Mouse (Mus musculus): ENCODE data around the gene Elovl6. TPM values are rescaled to one million over a fixed set of nuclear protein-coding genes. Genes with fewer than 3 reads are reported as not detected.

Gene Elovl6
- polyA plus RNA-seq, 1 experiment from 2014 or later: 20.9 TPM

DNA sequence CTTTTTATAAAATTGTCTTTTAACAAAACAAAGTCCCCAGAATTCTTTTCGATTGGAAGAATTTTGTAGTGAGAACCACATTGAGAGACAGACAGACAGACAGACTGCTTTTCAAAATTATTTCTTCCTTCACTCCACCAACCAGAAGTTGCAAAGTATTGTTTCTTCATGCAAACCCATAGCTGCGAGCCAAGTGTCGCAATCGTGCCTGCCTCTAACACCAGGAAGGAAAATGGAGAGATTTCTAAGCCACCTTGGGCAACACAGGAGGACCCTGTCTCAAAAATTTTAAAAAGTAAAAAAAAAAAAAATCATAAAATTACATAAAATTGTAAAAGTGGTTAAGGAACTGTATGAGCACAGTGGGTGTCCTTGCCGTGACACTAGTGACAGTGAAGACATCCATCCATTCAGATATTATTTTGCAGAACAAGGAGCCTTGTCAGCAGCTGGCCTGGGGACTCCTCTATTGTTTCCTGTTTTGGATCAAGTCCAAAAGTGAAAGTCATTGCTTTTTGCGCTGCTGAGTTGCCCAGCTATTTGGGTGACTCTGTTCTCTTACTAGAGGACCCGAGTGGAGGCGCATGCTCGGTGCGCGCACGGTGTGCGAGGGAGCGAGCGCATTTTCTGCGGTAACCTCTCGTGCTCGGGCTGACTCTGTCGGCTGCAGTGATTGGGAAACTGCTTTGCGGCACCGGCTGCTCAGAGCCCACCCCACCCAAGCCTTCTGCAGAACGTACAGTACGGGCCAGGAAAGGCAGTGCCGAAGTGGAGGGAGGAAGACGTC lies 80.3 kb downstream of the Elovl6 start:
- Histone ChIP-seq H3K4me1 (ENCODE audit: control insufficient read depth, insufficient read depth, low read length) (peaks cover 3% of the 10 kb centered on the region; the same call in 1 of the 2 replicates), H3K4me2 (no peak overlapping the region), H3K27me3 (ENCODE audit: control insufficient read depth, insufficient read depth, low read length) (no peaks in the 10 kb centered on the region), H3K9ac (ENCODE audit: low read depth, low read length) (no peak overlapping the region), H3K36me3 (ENCODE audit: control insufficient read depth, insufficient read depth, low read length) (peaks cover 2% of the 10 kb centered on the region; the same call in 1 of the 2 replicates), H3K4me3 (ENCODE audit: low read depth, low read length) (no peak overlapping the region), H3K27ac (ENCODE audit: low read depth, low read length) (no peak overlapping the region), H3K9me3 (replicated peaks; ENCODE audit: control insufficient read depth, low read length) (no peaks in the 10 kb centered on the region)
- no peak for ATAC-seq (replicated peaks; ENCODE audit: insufficient number of reproducible peaks, low FRiP score, low TSS enrichment)
- 86% methylated on average over 25 of the region's 25 CpGs for WGBS (ENCODE audit: insufficient replicate concordance)

GRCm38 (mm10) chr3:129613756-129614155 lies 81.6 kb downstream of the Elovl6 start:
- H3K4me3 ChIP-seq (ENCODE audit: low read depth, low read length): no peak overlapping the region
- H3K27ac ChIP-seq (ENCODE audit: low read depth, low read length): no peak overlapping the region
- no peaks in the 10 kb centered on the region for H3K9me3 ChIP-seq (replicated peaks; ENCODE audit: control insufficient read depth, low read length)
- no peak for ATAC-seq (replicated peaks; ENCODE audit: insufficient number of reproducible peaks, low FRiP score, low TSS enrichment)
- WGBS (ENCODE audit: insufficient replicate concordance): 85% methylated on average over 7 of the region's 7 CpGs
- peaks cover 2% of the 10 kb centered on the region; the same call in 1 of the 2 replicates for H3K36me3 ChIP-seq (ENCODE audit: control insufficient read depth, insufficient read depth, low read length)
- H3K9ac ChIP-seq (ENCODE audit: low read depth, low read length): no peak overlapping the region
- H3K27me3 ChIP-seq (ENCODE audit: control insufficient read depth, insufficient read depth, low read length): no peaks in the 10 kb centered on the region
- H3K4me1 ChIP-seq (ENCODE audit: control insufficient read depth, insufficient read depth, low read length): peaks cover 3% of the 10 kb centered on the region; the same call in 1 of the 2 replicates
- H3K4me2 ChIP-seq: no peak overlapping the region

DNA sequence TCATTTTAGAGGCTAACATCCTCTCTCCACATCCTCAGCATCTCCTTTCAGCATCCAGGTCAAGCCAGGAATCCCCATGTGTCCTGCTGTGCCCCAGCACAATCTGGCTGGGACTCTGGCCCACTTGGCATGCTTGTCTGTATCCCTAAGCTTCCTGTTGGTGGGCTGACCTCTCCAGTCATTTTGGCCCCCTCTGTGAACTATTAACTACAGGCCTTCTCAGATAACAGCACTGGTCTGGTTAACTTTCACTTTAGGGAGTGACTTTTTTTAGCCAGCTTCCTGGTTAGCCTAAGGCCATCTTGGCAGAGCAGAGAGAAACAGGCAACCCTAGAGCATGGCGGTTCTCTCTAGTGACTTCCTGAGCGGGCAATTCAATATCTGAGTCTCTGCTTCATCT lies 82.1 kb downstream of the Elovl6 start:
- Histone ChIP-seq H3K9me3 (replicated peaks; ENCODE audit: control insufficient read depth, low read length) (no peaks in the 10 kb centered on the region), H3K9ac (ENCODE audit: low read depth, low read length) (no peak overlapping the region), H3K4me2 (no peak overlapping the region), H3K36me3 (ENCODE audit: control insufficient read depth, insufficient read depth, low read length) (peaks cover 2% of the 10 kb centered on the region; the same call in 1 of the 2 replicates), H3K4me3 (ENCODE audit: low read depth, low read length) (no peak overlapping the region), H3K27ac (ENCODE audit: low read depth, low read length) (no peak overlapping the region), H3K4me1 (ENCODE audit: control insufficient read depth, insufficient read depth, low read length) (peaks cover 3% of the 10 kb centered on the region; the same call in 1 of the 2 replicates), H3K27me3 (ENCODE audit: control insufficient read depth, insufficient read depth, low read length) (no peaks in the 10 kb centered on the region)
- 79% methylated on average over 2 of the region's 2 CpGs for WGBS (ENCODE audit: insufficient replicate concordance)
- ATAC-seq (replicated peaks; ENCODE audit: insufficient number of reproducible peaks, low FRiP score, low TSS enrichment): no peak

DNA sequence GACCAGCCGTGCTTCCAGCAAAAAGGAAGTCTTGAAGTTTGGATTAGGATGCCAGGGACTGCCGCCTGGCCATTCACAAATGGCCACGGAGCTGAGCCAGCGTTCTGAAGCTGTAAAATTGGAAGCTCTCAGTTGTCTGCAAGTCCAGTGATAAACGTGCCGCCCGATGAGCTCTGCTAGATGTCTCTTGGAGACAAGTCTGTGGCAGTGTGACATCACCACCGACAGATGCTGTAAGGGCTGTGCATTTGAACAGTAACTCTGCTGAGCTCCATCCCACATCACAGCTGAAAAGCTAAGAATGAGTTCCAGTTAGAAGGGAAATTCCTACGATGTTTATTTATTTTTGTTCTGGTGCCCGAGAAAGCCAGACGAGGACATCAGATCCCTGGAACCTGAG lies 85.3 kb downstream of the Elovl6 start:
- no peak overlapping the region for H3K4me3 ChIP-seq (ENCODE audit: low read depth, low read length)
- H3K9ac ChIP-seq (ENCODE audit: low read depth, low read length): no peak overlapping the region
- no peaks in the 10 kb centered on the region for H3K9me3 ChIP-seq (replicated peaks; ENCODE audit: control insufficient read depth, low read length)
- 70% methylated on average over 11 of the region's 11 CpGs for WGBS (ENCODE audit: insufficient replicate concordance)
- ATAC-seq (replicated peaks; ENCODE audit: insufficient number of reproducible peaks, low FRiP score, low TSS enrichment): no peak
- H3K27ac ChIP-seq (ENCODE audit: low read depth, low read length): no peak overlapping the region
- peaks cover 10% of the 10 kb centered on the region for H3K4me1 ChIP-seq (ENCODE audit: control insufficient read depth, insufficient read depth, low read length)
- no peaks in the 10 kb centered on the region for H3K27me3 ChIP-seq (ENCODE audit: control insufficient read depth, insufficient read depth, low read length)
- no peak overlapping the region for H3K4me2 ChIP-seq
- H3K36me3 ChIP-seq (ENCODE audit: control insufficient read depth, insufficient read depth, low read length): no peaks in the 10 kb centered on the region

DNA sequence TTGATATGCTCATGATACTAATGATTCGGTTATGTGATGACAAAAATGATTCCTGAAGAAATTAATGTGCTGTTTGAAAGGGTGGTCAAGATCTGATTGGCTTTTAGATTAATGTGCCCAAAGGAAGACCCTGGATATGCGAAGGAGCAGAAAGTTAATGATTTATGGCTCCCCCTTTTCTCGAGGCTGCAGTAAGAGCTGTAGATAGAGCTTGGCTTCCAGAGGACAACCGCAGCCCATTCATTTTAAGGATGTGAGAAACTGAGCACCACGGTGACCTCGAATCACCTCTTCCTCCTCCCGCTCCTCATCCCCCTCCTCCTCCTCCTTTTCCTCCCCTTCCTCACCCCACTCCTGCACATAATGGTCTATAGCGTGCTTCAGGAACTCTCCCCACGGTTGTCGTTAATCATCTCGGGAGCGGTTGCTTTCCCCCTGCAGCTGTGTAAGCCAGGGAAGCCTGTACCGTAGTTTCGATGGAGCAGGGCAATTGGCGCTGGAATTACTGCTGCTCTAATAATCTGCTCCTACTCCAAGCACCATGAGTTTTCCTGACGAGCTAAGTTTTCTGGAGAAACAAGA lies 87.1 kb downstream of the Elovl6 start:
- 82% methylated on average over 16 of the region's 16 CpGs for WGBS (ENCODE audit: insufficient replicate concordance)
- no peak for ATAC-seq (replicated peaks; ENCODE audit: insufficient number of reproducible peaks, low FRiP score, low TSS enrichment)

GRCm38 (mm10) chr3:129620802-129621201 lies 88.6 kb downstream of the Elovl6 start:
- no peaks in the 10 kb centered on the region for H3K36me3 ChIP-seq (ENCODE audit: control insufficient read depth, insufficient read depth, low read length)
- peaks cover 10% of the 10 kb centered on the region; the same call in 1 of the 2 replicates for H3K4me1 ChIP-seq (ENCODE audit: control insufficient read depth, insufficient read depth, low read length)
- no peak overlapping the region for H3K9ac ChIP-seq (ENCODE audit: low read depth, low read length)
- no peak overlapping the region for H3K27ac ChIP-seq (ENCODE audit: low read depth, low read length)
- no peak for ATAC-seq (replicated peaks; ENCODE audit: insufficient number of reproducible peaks, low FRiP score, low TSS enrichment)
- no peak overlapping the region for H3K4me3 ChIP-seq (ENCODE audit: low read depth, low read length)
- H3K9me3 ChIP-seq (replicated peaks; ENCODE audit: control insufficient read depth, low read length): no peaks in the 10 kb centered on the region
- no peak overlapping the region for H3K4me2 ChIP-seq
- 46% methylated on average over 3 of the region's 3 CpGs for WGBS (ENCODE audit: insufficient replicate concordance)
- no peaks in the 10 kb centered on the region for H3K27me3 ChIP-seq (ENCODE audit: control insufficient read depth, insufficient read depth, low read length)

More for the DNA sequence above, 87.1 kb downstream of the Elovl6 start:
- Histone ChIP-seq H3K4me3 (ENCODE audit: low read depth, low read length) (no peak overlapping the region), H3K9ac (ENCODE audit: low read depth, low read length) (no peak overlapping the region), H3K36me3 (ENCODE audit: control insufficient read depth, insufficient read depth, low read length) (no peaks in the 10 kb centered on the region), H3K4me1 (ENCODE audit: control insufficient read depth, insufficient read depth, low read length) (peaks cover 10% of the 10 kb centered on the region), H3K9me3 (replicated peaks; ENCODE audit: control insufficient read depth, low read length) (no peaks in the 10 kb centered on the region), H3K27me3 (ENCODE audit: control insufficient read depth, insufficient read depth, low read length) (no peaks in the 10 kb centered on the region), H3K27ac (ENCODE audit: low read depth, low read length) (no peak overlapping the region), H3K4me2 (no peak overlapping the region)

GRCm38 (mm10) chr3:129621255-129621654 lies 89.1 kb downstream of the Elovl6 start:
- no peak for ATAC-seq (replicated peaks; ENCODE audit: insufficient number of reproducible peaks, low FRiP score, low TSS enrichment)
- Histone ChIP-seq H3K4me3 (ENCODE audit: low read depth, low read length) (no peak overlapping the region), H3K4me2 (no peak overlapping the region), H3K27ac (ENCODE audit: low read depth, low read length) (no peak overlapping the region), H3K9me3 (replicated peaks; ENCODE audit: control insufficient read depth, low read length) (no peaks in the 10 kb centered on the region), H3K27me3 (ENCODE audit: control insufficient read depth, insufficient read depth, low read length) (no peaks in the 10 kb centered on the region), H3K36me3 (ENCODE audit: control insufficient read depth, insufficient read depth, low read length) (no peaks in the 10 kb centered on the region), H3K9ac (ENCODE audit: low read depth, low read length) (no peak overlapping the region), H3K4me1 (ENCODE audit: control insufficient read depth, insufficient read depth, low read length) (peaks cover 10% of the 10 kb centered on the region; the same call in 1 of the 2 replicates)
- 26% methylated on average over 5 of the region's 5 CpGs for WGBS (ENCODE audit: insufficient replicate concordance)

- 71% methylated on average over 9 of the region's 9 CpGs for WGBS (ENCODE audit: insufficient replicate concordance)
- no peak overlapping the region for H3K9ac ChIP-seq (ENCODE audit: low read depth, low read length)
- no peak for ATAC-seq (replicated peaks; ENCODE audit: insufficient number of reproducible peaks, low FRiP score, low TSS enrichment)
- no peak overlapping the region for H3K4me3 ChIP-seq (ENCODE audit: low read depth, low read length)
- H3K4me2 ChIP-seq: no peak overlapping the region
- H3K27me3 ChIP-seq (ENCODE audit: control insufficient read depth, insufficient read depth, low read length): no peaks in the 10 kb centered on the region
- peaks cover 10% of the 10 kb centered on the region; the same call in 1 of the 2 replicates for H3K4me1 ChIP-seq (ENCODE audit: control insufficient read depth, insufficient read depth, low read length)
- H3K9me3 ChIP-seq (replicated peaks; ENCODE audit: control insufficient read depth, low read length): no peaks in the 10 kb centered on the region
- no peaks in the 10 kb centered on the region for H3K36me3 ChIP-seq (ENCODE audit: control insufficient read depth, insufficient read depth, low read length)
- H3K27ac ChIP-seq (ENCODE audit: low read depth, low read length): no peak overlapping the region
Observed at GRCm38 (mm10) chr3:129622120-129622519, 90.0 kb downstream of the Elovl6 start.
